Mouse (Mus musculus) erythroblast, adult 5-6 weeks (primary cell): ENCODE results near the gene Zfp574. TPM values are rescaled to one million over a fixed set of nuclear protein-coding genes. Genes with fewer than 3 reads are reported as not detected.
A peak's percentile ranks its signal among the peaks of the same experiment; 100 is the strongest.

Source experiments
- ATAC-seq: replicated peaks from 2 replicates; pipeline ENCODE4 v1.8.0; 2016; ENCODE audit warnings: moderate number of reproducible peaks, mild to moderate bottlenecking, moderate TSS enrichment, inconsistent platforms; ENCODE audit not compliant: poor library complexity, low FRiP score, severe bottlenecking
- total RNA-seq, 2 experiments: library from RNA; stranded (forward) in 1 of 2; stranded (reverse) in 1 of 2; fragments of 150-400 nt in 1 of 2; fragments of 200-764, 138-1000 nt in 1 of 2; gene quantifications; 2 replicates each; pipeline versions ENCODE4 v1.2.3 to v1.2.4; 2015 to 2017; ENCODE audit warnings: low replicate concordance in 2 of 2

Zfp574 gene
- total RNA-seq, 2 experiments from 2014 or later: 2.0 to 2.7 TPM

GRCm38 (mm10) chr7:25068724-25069123, 3.6 kb upstream of the Zfp574 start:
- no peak for ATAC-seq

GRCm38 (mm10) chr7:25072716-25073390, 486 bp downstream of the Zfp574 start:
- no peak for ATAC-seq

- ATAC-seq: no peak
These were observed 1.6 kb downstream of the Zfp574 start for GRCm38 (mm10) chr7:25073924-25074323.

GRCm38 (mm10) chr7:25076296-25076662, 3.9 kb downstream of the Zfp574 start:
- no peak for ATAC-seq

- peak; percentile 94 for ATAC-seq
These were observed 4.5 kb downstream of the Zfp574 start for GRCm38 (mm10) chr7:25076663-25077413.

- ATAC-seq: no peak
These were observed 5.0 kb downstream of the Zfp574 start for GRCm38 (mm10) chr7:25077414-25077755.

- ATAC-seq: no peak
These were observed 7.2 kb downstream of the Zfp574 start for GRCm38 (mm10) chr7:25079496-25080026.

GRCm38 (mm10) chr7:25080431-25080830, 8.1 kb downstream of the Zfp574 start:
- no peak for ATAC-seq

GRCm38 (mm10) chr7:25082510-25082909, 10.1 kb downstream of the Zfp574 start:
- no peak for ATAC-seq

- no peak for ATAC-seq
These were observed 12.3 kb downstream of the Zfp574 start for GRCm38 (mm10) chr7:25084621-25085020.

- no peak for ATAC-seq
These were observed 14.3 kb downstream of the Zfp574 start for GRCm38 (mm10) chr7:25086656-25087055.

- ATAC-seq: no peak
These were observed 15.0 kb downstream of the Zfp574 start for GRCm38 (mm10) chr7:25087256-25087912.

- ATAC-seq: no peak
These were observed 15.6 kb downstream of the Zfp574 start for GRCm38 (mm10) chr7:25087972-25088371.

GRCm38 (mm10) chr7:25088531-25088930, 16.2 kb downstream of the Zfp574 start:
- 0 out of 2 replicates have a peak, but pooled peaks have one; percentile 19 for ATAC-seq

GRCm38 (mm10) chr7:25088968-25089367, 16.6 kb downstream of the Zfp574 start:
- ATAC-seq: no peak

GRCm38 (mm10) chr7:25089875-25090274, 17.5 kb downstream of the Zfp574 start:
- ATAC-seq: no peak

GRCm38 (mm10) chr7:25098169-25098568, 25.8 kb downstream of the Zfp574 start:
- no peak for ATAC-seq

GRCm38 (mm10) chr7:25099581-25099980, 27.2 kb downstream of the Zfp574 start:
- ATAC-seq: no peak

- ATAC-seq: peak; percentile 83
These were observed 33.2 kb downstream of the Zfp574 start for GRCm38 (mm10) chr7:25105411-25106160.
